Mouse (Mus musculus): Measurements from ENCODE around the gene Bmf. TPM values are rescaled to one million over a fixed set of nuclear protein-coding genes. Genes with fewer than 3 reads are reported as not detected.

Bmf gene
- polyA plus RNA-seq, 1 experiment = 6.3 TPM

DNA sequence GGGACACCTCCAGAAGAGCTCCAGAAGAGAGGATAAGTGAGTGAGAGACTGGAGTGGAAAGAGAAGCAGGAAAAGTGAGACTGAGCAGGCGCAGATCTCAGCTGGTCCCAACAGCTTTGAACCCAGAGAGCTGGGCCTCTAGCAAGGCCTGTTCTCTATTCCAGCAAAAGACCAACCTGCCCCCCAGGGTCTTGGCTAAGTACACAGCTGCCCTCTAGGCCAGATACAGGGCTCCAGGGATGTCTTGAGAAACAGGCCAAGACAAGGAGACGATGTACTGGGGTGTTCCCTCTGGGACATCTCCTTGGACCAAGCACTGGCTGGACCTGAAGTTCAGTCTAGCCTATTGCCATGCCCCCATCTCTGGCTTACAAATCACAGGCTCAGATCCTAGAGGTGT is 49.3 kb downstream of the Bmf start:
- TF ChIP-seq FLI1 (IDR thresholded peaks at IDR 0.05; ENCODE audit: low read length) = no peak
- no peak for TF ChIP-seq GATA1 (IDR thresholded peaks at IDR 0.05; ENCODE audit: borderline replicate concordance, low read length)
- Histone ChIP-seq H3K9me3 (no peaks in the 10 kb centered on the region), H3K27me3 (replicated peaks) (peaks cover 49% of the 10 kb centered on the region), H3K4me3 (replicated peaks) (no peak overlapping the region), H3K36me3 (replicated peaks; ENCODE audit: low read length) (no peaks in the 10 kb centered on the region), H3K4me1 (peaks cover 23% of the 10 kb centered on the region)

DNA sequence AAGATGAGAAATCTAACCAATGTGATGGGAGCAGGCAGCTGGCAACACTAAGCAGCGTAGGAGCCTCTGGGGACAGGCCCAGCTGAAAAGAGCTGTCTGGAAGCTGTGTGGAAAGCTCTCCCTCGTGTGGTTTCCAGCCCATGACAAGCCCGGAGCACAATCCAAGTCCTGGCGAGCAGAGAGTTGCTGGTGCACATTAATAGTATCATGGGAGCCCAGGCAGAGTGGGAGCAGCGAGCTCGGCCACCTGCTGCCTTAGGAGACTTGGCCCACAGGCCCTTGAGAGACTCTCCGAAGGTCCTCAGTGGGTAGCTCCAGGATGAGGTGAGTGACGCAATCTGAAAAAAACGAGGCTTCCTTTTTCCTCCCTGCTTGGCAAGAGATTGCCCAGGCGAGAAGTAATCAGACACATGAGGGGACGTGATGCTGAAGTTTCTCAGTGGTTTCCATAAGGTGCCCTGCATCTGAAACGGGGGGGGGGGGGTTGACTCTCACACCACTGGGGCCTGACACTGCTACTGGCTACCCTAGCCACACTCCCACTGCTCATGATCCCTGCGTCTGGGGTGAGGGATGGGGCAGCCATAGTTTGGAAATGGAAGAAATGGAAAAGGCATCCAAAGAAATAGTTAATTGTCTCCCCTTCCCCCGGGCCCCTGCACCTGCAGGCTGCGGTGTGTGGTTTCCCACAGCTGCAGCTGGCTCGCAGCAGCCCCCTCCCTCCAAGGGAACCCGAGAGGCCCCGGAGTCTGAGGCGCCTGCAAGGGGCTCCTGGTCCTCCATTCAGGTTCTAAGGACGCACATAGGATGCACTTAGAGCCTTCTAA is 50.1 kb downstream of the Bmf start:
- no peaks in the 10 kb centered on the region for H3K36me3 ChIP-seq (replicated peaks; ENCODE audit: low read length)
- H3K27me3 ChIP-seq (replicated peaks) = peaks cover 50% of the 10 kb centered on the region
- no peak for TF ChIP-seq FLI1 (IDR thresholded peaks at IDR 0.05; ENCODE audit: low read length)
- TF ChIP-seq GATA1 (IDR thresholded peaks at IDR 0.05; ENCODE audit: borderline replicate concordance, low read length) = no peak
- H3K4me1 ChIP-seq = peaks cover 29% of the 10 kb centered on the region
- no peaks in the 10 kb centered on the region for H3K9me3 ChIP-seq
- H3K4me3 ChIP-seq (replicated peaks) = no peak overlapping the region

DNA sequence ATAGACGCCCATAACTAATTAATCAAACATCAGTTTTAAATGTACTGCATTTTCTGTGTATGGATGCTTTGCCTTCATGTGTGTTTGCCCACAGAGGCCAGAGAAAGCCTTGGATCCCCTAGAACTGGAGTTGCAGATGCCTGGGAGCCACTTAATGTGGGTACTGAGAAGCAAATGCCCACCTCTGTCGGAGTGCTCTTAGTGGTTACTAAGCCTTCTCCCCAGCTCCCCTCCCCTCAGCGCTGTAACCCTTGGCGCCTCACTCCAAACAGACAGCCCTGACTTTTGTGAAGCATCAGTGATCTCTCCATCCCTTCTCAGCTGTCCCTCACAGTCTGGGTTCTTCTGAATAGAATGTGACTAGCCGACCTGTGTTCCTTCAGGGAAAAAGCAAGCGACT is 51.0 kb downstream of the Bmf start:
- no peak for TF ChIP-seq GATA1 (IDR thresholded peaks at IDR 0.05; ENCODE audit: borderline replicate concordance, low read length)
- TF ChIP-seq FLI1 (IDR thresholded peaks at IDR 0.05; ENCODE audit: low read length) = no peak
- H3K36me3 ChIP-seq (replicated peaks; ENCODE audit: low read length) = no peaks in the 10 kb centered on the region
- peaks cover 48% of the 10 kb centered on the region for H3K27me3 ChIP-seq (replicated peaks)
- no peak overlapping the region for H3K4me3 ChIP-seq (replicated peaks)
- H3K4me1 ChIP-seq = peaks cover 29% of the 10 kb centered on the region
- H3K9me3 ChIP-seq = no peaks in the 10 kb centered on the region

DNA sequence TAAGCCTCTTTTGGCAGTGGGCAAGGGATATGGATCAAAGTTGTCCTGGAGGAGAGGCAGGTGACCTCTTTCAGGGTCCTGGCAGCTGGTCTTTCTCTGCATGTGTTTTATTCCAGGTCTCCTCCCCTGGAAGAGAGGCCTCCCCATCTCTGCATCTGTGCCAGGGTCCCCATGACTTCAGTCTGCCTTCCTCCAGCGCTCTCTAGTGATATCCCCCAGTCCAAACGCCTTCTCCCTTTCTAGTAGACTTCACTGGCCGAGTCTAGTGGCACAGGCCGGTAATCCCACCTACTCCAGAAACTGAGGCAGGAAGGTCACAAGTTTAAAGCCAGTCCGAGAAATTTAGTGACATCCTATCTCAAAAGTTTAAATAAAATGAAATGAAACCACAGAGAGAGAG is 51.6 kb downstream of the Bmf start:
- Histone ChIP-seq H3K9me3 (no peaks in the 10 kb centered on the region), H3K36me3 (replicated peaks; ENCODE audit: low read length) (no peaks in the 10 kb centered on the region), H3K4me1 (peaks cover 29% of the 10 kb centered on the region), H3K27me3 (replicated peaks) (peaks cover 48% of the 10 kb centered on the region), H3K4me3 (replicated peaks) (no peak overlapping the region)
- TF ChIP-seq GATA1 (IDR thresholded peaks at IDR 0.05; ENCODE audit: borderline replicate concordance, low read length) = no peak
- no peak for TF ChIP-seq FLI1 (IDR thresholded peaks at IDR 0.05; ENCODE audit: low read length)

DNA sequence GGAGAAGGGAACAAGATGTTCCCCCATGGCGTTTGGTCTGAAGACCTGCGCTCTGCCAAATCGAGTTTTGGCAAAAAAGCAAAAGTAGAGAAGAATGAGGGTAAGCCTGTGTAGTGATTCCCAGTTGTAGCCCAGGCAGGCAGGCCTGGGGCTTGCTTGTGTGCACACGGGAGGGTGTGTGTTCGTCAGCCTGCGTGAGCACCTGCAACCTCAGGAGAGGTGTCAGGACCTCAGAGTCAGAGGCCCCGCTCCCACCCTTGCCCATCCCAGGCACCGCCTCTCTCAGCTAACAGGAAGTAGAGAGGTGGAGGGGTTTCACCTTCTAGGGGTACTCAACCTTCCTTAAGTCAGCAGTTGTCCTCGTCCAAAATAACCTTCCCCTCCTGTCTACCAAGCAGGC is 54.5 kb downstream of the Bmf start:
- TF ChIP-seq FLI1 (IDR thresholded peaks at IDR 0.05; ENCODE audit: low read length) (no peak), GATA1 (IDR thresholded peaks at IDR 0.05; ENCODE audit: borderline replicate concordance, low read length) (no peak)
- peaks cover 36% of the 10 kb centered on the region for H3K27me3 ChIP-seq (replicated peaks)
- H3K36me3 ChIP-seq (replicated peaks; ENCODE audit: low read length) = no peaks in the 10 kb centered on the region
- H3K9me3 ChIP-seq = no peaks in the 10 kb centered on the region
- no peak overlapping the region for H3K4me3 ChIP-seq (replicated peaks)
- H3K4me1 ChIP-seq = peaks cover 45% of the 10 kb centered on the region

DNA sequence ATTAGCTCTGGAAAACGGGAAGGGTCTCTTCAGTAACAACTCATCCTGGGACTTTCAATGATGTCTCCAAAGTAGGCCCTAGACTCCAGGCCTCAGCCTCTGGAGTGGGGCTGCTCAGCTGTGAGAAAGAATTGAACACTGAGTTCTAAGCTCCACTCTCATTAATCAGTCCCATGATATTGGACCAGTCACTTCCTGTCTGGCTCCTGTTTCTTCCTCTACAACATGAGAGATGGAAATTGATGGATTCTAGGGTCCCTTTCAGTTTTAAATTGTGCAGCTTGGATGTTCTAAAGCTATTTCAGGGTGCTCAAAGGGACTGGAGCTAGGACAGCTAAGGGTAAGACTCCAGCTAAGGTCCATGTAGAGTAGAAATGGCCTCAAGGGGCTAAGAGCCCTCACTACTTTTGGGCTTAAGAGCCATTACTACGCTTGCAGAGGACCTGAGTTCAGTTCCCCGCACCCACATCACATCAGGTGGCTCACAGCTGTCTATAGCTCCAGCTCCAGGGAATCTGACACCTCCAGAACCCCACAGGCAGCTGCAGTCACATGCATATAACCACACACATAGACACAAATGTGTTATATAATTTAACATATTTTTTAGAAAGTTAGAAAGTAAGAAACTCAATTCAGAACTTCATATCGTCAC is 57.6 kb downstream of the Bmf start:
- H3K9me3 ChIP-seq = peaks cover 3% of the 10 kb centered on the region; the same call in 1 of the 2 replicates
- H3K27me3 ChIP-seq (replicated peaks) = peaks cover 14% of the 10 kb centered on the region
- no peak for TF ChIP-seq FLI1 (IDR thresholded peaks at IDR 0.05; ENCODE audit: low read length)
- no peak for TF ChIP-seq GATA1 (IDR thresholded peaks at IDR 0.05; ENCODE audit: borderline replicate concordance, low read length)
- H3K4me1 ChIP-seq = peaks cover 58% of the 10 kb centered on the region
- H3K4me3 ChIP-seq (replicated peaks) = peak overlapping the region; percentile 66
- no peaks in the 10 kb centered on the region for H3K36me3 ChIP-seq (replicated peaks; ENCODE audit: low read length)

DNA sequence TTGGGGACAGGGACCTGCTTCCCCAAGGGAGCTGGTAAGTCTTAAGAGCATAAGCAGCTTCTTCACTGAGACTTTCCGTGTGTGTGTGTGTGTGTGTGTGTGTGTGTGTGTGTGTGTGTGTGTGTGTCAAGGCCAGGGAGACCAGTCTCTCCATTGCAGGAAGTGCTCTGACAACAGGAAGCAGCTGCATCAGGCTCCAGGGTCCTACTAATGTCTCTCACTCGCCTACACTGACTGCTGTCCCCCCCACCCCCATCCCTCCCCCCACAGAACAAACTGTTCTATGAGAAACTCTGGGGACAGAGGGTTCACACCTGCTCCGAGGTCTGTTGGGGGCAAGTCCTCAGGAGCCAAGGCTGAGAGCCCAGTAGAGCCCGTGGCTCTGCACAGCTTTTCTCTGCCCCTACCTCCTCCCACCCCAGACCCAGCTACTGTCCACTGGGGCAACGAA is 58.2 kb downstream of the Bmf start:
- H3K9me3 ChIP-seq = peaks cover 3% of the 10 kb centered on the region; the same call in 1 of the 2 replicates
- peaks cover 58% of the 10 kb centered on the region for H3K4me1 ChIP-seq
- H3K4me3 ChIP-seq (replicated peaks) = peak overlapping the region; percentile 83
- H3K36me3 ChIP-seq (replicated peaks; ENCODE audit: low read length) = no peaks in the 10 kb centered on the region
- no peak for TF ChIP-seq GATA1 (IDR thresholded peaks at IDR 0.05; ENCODE audit: borderline replicate concordance, low read length)
- no peak for TF ChIP-seq FLI1 (IDR thresholded peaks at IDR 0.05; ENCODE audit: low read length)
- peaks cover 11% of the 10 kb centered on the region for H3K27me3 ChIP-seq (replicated peaks)

DNA sequence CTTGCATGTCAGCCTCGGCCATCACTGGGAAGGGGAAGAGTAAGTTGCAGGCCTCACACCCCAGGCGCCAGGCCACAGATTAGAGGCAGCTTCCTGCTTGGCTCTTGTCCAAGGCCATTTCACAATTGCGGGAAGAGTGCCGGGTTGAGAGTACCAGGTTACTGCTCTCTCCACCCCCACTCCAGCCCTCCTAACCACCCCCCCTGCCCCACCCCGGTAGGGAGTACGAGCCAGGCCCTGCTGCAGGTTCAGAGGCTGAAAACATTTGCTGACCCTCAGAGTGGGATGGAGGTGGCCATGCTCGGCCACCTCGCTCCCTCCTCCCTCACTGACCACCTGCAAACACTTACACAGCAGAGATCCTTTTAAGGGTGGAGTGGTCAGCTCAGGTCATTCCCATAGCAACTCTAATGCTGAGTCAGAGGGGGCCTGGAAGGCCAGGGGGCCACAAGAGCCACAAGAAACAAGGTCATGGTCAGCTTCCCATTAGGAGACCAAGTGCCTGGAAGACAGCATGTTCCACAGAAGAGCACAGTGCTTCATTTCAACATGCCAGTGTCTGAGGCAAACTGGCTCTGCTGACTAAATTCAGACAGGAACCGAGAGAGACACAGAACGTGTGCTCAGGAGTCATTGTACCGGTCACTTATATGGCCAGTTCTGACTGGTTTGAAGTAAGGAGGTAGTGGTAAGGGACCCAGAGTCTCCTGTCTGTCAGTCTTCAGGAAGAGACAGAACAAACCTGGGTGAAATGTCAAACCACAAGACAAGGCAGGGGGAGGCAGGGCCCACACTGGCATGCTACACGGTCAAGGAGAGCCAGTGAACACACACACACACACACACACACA is 59.0 kb downstream of the Bmf start:
- TF ChIP-seq FLI1 (IDR thresholded peaks at IDR 0.05; ENCODE audit: low read length) (no peak), GATA1 (IDR thresholded peaks at IDR 0.05; ENCODE audit: borderline replicate concordance, low read length) (no peak)
- H3K27me3 ChIP-seq (replicated peaks) = peaks cover 6% of the 10 kb centered on the region
- peaks cover 65% of the 10 kb centered on the region for H3K4me1 ChIP-seq
- no peaks in the 10 kb centered on the region for H3K36me3 ChIP-seq (replicated peaks; ENCODE audit: low read length)
- peak overlapping the region; percentile 83 for H3K4me3 ChIP-seq (replicated peaks)
- peaks cover 3% of the 10 kb centered on the region; the same call in 1 of the 2 replicates for H3K9me3 ChIP-seq

DNA sequence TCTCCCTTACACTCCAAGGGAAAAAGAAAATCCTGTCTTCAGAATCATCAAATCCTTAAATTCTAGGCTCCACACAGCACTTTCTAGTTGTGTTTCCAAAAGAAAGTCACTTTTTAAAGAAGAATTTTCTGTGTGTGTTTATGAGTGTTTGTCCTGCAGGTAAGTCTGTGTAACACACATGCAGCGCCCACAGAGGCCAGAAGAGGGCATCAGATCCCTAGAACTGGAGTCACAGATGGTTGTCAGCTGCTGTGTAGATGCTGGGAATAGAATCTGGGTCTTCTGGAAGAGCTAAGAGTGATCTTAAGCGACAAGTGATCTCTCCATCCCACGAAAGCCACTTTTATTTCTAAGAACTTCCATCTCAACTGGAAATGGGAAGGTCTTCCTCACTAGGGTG is 61.7 kb downstream of the Bmf start:
- peaks cover 3% of the 10 kb centered on the region; the same call in 1 of the 2 replicates for H3K9me3 ChIP-seq
- no peak overlapping the region for H3K4me3 ChIP-seq (replicated peaks)
- H3K4me1 ChIP-seq = peaks cover 70% of the 10 kb centered on the region
- H3K36me3 ChIP-seq (replicated peaks; ENCODE audit: low read length) = no peaks in the 10 kb centered on the region
- TF ChIP-seq GATA1 (IDR thresholded peaks at IDR 0.05; ENCODE audit: borderline replicate concordance, low read length) (no peak), FLI1 (IDR thresholded peaks at IDR 0.05; ENCODE audit: low read length) (no peak)
- peaks cover 11% of the 10 kb centered on the region for H3K27me3 ChIP-seq (replicated peaks)
